Mouse (Mus musculus) testis, postnatal 14 days (tissue): Measurements from ENCODE around the gene Slc24a4.

Experiments used
- DNase-seq: peaks from one replicate; pipeline ENCODE4 v3.0.0; 2021; ENCODE audit warnings: low spot score

Slc24a4 gene

DNA sequence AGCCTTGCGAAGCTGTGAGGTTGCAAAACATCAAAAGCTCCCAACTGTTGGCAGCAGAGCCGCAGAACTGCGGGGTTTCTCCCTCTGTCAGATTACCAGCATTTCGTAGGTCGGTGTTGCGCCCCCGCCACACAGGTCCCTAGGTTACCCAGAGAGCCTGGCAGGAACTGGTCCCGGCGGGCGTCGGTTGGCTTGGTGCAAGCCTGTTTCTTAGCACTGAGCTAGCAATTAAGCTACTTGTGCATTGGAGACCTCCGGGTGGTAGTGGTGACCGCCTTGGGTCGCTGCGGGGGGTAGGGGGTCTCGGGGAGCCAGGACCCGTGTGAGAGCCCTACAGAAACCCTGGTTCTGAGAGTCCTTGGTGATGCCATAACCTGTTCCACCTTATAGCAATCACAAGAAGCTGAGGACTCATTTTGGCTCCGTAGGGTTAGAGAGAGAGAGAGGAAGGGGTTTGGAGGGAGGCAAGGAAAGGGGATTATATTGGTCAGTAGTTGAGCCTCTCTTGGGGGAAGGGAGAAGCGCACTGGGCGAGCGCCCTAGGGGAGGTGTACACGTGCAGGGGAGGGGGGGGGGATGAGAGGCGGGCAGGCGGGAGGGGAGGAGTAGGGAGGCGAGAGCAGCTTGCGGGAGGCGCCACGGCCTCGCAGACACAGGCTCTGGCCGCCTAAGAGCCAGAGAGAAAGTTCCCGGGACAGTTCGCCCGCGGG, at the start of gene Slc24a4:
TSS of gene Slc24a4 (plus strand) at position 653 of the 710 bp plus-strand sequence.
- DNase-seq, result peak; percentile 23

DNA sequence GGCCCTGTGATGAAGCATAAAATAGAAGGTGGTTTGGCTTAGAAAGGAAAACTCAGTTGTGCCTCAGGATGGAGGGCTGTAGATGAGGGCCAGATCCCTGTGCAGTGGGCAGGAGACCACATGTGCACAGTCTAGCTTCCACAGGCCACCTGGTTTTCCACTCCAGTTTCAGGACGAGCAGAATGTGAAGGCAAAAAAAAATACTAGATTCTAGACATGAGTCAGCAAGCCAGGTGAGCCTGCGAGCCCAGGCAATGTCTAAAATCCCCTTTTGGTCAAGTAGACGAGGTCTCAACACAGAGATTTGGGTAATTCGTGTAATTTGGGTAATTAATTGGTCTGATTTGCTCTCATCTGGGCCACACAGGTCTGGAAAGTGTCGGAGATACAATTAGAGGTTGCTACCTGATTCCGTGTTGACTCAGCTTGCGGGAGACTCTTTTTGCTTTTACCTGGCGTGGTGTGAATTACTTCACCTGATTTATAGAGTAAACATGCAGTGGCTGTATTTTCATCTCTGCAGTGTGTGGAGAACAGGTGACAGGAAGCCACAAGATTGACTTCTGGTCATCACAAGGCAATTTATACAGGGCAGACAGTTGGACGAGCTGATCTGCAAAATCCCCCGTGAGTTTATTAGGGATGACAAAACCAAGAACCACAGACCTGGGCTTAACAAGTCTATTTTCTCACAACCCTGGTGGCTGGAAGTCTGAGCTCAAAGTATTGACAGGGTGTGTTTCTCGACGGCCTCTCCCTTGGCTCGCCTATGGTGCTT, 45.7 kb upstream of the Slc24a4 start:
- no peak for DNase-seq

DNA sequence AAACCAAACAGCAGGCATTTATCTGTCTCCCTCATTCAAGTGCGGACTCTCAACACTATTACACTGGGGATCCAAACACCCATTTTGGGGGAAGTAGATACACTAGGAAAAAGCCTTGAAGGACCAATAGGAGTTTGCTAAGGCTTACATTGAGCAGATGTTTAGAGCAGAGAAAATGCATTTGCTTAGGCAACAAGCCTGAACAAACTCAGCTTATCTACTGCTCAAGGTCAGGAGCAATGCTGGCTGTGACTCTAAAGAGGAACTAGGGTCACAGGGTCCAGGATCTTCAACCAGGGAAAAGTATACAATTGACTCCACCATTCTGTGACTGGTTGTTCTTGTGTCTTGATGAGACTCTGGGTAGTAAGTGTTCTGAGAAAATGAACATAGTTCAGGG, 38.0 kb upstream of the Slc24a4 start:
- no peak for DNase-seq

DNA sequence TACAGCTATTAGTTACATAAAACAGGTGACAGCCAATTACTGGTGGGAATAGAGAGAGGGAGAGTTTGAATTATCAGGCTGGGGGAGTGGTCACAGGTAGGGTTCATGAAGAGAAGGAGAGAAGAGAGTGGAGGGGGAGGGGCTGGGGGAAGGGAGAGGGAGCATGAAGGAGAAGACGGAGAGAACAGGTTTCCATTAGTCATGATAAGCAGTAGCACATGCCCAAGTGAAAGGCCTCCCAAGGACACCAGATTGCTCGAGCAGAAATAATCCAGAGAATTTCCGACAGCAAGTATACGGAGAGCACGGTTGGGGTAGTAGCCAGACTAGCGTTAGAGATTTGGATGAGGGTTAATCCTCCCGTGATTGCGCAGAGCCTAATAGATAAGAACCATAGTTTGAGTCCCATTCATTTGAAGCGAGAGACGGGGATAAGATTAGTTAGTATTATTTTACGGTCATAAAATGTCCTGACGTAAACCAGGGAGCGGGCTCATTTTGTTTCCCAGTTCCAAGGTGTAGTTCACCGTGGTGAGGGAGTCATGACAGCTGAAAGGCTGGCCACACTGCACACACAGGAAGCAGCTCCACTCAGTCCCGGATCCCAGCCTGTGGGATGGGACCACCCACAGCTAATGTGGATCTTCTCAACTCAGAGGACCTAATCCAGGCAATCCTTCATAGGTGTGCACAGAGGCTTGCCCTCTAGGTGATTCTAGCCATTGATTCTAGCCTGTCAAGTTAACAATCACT, 36.0 kb upstream of the Slc24a4 start:
- no peak for DNase-seq

DNA sequence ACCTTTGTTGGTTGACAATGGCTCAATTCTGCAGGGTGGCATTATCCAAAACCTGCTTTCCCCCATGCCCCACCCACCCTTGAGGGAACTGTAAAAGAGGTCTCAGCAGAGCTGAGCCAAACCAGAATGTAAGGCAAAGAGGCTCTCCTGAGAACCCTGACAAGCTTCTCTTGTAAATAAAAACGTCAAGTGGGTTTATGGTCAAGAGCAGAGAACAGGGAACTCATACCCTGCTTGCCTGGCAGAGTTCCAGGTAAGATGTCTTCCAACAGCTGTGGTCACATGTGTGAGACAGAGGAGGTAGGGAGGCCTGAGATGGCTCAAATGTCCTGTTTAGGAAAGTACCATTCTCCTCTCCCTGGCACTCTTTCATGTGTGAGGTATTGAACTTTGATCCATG, 22.5 kb upstream of the Slc24a4 start:
- no peak for DNase-seq

DNA sequence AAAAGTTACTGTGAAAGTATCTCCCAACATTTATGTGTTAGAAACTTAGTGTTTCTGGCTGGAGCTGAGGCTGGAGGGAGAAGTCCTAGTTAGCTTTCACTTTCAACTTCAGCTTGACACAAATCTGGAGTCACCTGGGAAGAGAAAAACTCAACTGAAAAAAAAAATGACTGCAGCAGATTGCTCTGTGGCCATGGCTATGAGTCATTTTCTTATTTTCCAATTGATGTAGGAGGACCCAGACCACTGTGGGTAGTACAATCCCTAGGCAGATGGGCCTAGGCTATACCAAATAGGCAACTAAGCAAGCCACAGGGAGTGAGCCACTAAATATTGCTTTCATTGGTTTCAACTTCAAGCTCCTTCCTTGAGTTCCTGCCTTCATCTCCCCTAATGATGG, 19.7 kb upstream of the Slc24a4 start:
- DNase-seq, result no peak

DNA sequence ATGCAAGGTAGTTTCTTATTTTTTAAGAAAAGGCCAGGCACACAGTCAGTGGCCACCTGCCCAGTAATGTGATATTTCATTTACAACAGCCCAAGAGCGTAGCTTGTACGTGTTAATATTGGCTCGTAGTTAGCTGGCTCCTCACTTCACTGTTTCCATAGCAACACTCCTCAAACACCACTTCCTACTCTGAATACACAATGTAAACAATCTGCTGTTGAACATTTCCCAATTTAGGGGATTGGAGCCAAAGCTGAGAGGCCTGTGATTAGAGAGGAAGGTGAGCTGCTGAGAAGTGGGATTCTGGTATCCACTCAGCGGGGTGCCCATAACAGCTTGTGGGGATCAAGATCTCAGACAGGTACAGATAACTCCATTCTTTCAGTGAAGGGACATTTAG, 16.0 kb upstream of the Slc24a4 start:
- no peak for DNase-seq

DNA sequence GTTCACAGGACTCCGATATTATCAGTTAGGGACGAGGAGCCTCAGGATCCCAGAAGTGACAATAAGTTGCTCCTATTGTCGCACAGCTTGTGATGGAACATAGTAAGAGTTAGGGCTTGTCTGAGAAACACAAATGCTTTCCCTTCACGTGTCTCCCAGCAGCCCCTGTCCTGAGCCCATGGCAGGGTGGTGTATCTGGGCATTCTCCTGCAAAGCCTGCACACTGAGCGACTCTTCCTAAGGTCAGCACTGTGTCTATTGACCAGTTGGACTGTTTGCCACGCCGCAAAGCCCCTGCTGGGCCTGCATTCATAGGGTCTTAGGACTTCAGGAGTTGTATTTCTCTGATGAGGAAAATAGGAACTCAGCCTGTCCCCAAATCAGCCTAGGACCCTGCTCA, 15.6 kb upstream of the Slc24a4 start:
- no peak for DNase-seq

DNA sequence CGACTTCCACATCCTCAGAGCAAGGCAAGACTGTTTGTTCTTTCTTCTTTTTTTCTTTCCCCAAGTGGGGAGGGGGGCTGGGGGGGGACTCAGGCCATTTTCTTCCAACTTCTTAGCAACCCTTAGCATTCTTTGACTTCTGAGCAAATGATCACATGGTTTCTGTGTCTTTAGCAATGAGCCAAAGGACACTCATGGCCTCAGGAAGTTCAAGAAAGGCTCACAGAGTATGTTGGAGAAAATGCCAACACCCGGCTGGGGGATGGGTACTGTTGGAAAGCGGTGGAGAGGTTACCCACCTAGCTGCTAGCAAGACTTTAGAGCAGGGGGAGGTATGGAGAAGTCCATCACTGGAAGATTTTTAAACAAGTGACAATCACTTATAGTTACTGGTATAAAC, 15.1 kb upstream of the Slc24a4 start:
- no peak for DNase-seq

DNA sequence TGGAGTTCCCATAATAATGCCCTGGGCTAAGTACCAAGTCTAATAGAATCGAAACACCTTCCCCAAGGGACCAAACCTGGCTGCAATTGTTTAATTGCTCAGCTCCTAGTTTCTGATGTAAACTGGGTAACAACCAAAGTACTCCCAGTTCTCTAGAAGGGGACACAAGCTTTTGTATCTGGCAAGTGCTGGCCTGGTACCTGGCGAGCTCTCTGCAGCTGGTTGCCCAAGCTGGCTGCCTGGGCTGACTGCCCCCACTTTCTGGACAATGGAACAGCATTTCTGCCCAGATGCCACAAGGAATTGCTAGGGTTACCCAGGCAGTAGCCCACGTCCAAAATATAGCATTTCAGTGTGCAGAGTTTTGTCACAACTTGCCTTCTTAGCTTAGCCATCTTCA, 12.0 kb upstream of the Slc24a4 start:
- no peak for DNase-seq

DNA sequence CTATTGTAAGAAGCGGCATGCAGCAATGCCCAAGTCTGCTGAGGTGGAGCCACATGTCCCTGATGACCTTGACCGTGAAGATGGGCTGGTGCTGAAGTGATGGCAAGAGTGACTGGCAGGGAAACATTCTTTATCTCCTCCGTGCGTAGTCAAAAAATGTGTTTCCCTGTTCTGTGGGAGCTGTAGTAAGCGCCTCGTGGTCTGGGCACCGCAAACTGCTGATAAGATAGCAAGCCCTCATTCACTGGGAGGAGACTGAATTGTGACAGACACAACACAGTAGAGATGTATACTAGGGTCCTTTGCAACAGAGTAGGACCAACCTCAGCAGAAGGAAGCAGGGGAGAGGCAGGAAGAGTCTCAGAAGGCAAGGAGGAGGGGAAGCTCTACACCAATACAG, 10.5 kb upstream of the Slc24a4 start:
- no peak for DNase-seq

DNA sequence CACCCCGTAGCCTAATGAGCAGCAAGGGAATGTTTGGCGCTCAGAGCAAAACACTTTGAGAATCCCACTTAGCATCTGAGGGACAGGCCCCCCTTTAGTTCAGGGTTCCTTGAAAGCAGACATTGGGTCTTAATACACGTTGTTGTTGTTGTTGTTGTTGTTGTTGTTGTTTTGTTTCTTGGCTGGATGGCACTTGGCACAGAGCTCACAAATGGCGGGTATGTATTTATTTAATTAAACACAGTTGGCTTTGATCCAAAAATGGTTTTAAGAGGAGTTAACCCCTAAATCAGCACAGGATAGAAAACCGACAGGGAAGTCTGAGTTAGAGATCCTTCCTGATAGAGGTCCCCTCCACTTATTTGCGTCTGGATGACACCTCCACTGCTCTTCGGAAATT, 932 bp upstream of the Slc24a4 start:
- no peak for DNase-seq

DNA sequence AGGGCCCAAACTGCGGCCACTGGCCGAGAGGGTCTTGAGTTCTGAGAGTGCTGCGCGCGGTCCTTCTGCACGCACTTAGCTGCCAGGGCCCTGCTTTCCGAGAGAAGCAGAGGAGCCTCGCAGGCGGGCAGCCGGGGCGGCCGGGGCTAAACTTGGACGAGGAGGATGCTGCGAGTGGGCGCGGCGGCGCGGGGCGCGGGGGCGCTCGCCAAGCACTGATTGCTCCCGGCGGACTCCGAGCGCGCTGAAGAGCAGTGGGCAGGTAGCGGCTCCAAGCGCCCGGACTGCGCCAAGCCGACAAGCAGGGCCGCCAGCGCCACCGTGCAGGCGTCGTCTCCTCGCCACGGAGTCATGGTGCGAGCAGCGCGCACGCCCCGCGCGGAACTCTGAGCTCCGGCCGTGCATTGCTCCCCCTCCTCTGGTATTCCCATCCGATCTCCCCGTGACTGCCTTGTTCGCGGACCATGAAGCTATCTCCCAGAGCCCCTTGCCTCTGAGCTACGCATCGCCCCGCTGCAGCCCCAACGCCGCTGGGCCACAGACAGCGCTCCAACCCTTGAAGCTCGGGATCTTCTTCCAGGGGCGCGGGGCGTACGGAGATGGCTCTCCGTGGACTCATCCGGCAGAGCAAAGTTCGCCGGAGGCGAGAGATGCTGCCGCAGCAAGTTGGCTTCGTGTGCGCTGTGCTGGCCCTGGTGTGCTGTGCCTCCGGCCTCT, 416 bp downstream of the Slc24a4 start:
- DNase-seq, result peak; percentile 23

DNA sequence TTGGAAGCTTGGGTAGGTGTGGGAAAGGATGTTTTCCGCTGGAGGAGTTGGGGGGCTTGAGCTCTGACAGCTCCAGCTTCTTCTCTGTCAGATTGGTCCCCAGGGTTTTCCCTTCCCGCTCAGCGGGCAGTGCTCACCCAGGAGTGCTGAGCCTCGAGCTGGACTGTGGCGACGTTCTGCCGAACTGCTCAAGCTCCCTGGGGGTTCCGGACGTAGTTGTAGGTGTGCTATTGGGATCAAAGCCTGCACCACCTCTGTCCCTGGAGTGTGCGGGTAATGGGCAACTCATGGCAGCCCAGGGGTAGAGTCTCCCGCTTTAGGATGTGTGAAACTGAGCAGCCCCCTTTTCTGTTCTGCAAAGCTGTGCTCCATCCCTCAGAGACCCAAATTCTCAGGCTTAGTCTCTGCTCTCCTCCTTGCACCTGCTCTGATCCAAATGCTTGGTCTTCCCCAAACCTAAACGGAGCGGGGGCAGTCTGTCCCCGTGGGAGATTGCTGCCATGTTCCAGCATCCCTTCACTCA, 1.0 kb downstream of the Slc24a4 start:
- no peak for DNase-seq

DNA sequence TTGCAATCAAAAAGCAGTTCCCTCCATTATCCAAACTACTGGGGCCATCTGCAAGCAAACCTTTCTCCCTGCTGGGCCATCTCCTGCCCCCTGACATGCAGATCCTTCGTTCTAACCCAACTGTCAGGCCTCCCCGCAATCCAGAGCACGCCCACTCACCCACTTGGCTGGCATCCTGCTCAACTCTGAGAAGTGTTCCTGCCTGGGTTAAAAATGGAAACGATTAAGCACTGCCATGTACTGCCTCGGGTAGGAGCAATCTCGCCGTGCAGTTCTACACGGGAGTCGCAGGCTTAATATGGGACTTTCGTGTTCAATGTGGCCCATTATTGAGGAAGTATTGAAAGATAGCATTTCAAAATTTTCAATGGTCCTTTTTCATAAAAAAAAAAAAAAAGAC, 11.2 kb downstream of the Slc24a4 start:
- DNase-seq, result no peak

DNA sequence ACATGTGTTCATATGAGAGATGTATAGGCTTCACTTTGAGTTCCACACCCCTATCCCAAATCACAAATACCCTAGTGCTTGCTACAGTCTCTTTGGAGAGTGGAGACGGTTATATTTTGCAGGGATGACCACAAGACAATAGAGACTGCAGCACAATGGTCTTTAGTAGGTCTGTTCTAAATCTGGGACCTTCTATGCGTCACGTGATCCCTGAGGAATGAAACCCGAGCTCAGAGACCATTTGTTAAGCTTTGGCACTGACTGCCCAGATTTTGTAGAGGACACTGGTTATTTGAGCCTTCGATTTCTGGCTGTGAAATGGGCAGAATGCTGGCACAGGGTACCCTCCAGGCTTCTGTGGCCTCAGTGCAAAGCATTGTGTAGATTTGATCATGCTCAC, 12.8 kb downstream of the Slc24a4 start:
- DNase-seq, result no peak

DNA sequence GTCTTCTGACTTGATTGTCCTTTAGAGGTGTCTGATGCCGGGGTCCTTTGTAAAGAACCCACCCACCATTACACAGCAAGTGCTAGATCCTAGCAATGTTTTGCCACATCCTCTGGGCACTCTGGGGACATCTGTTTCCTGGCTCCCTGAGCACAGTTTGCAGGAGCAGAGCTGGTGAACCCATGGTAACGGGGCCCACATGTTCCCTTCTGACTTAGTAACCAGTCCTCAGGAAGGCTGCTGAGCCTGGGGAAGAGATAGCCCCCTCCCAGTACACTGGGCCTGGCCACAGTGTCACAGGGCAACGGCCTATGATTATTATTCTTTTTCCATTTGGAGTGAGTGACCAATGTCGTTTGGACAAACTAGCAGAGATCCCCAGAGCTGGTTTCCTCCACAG, 19.1 kb downstream of the Slc24a4 start:
- DNase-seq, result no peak

DNA sequence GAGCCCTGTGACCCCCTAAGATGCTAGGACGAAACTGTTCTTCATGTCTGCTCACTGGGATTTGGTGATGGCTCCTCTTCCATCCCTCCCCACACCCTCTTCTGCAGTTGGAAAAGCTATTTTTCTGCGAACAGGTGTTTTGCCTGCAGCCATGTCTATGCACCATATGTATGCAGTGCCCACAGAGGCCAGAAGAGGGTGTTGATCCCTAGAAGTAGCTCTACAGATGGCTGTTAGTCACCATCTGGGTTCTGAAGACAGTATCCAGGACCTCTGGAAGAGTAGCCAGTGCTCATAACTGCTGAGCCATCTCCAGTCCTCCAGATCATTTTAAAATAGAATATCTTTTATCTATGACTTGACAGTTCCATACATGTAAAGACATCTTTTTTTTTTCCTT, 20.2 kb downstream of the Slc24a4 start:
- no peak for DNase-seq

DNA sequence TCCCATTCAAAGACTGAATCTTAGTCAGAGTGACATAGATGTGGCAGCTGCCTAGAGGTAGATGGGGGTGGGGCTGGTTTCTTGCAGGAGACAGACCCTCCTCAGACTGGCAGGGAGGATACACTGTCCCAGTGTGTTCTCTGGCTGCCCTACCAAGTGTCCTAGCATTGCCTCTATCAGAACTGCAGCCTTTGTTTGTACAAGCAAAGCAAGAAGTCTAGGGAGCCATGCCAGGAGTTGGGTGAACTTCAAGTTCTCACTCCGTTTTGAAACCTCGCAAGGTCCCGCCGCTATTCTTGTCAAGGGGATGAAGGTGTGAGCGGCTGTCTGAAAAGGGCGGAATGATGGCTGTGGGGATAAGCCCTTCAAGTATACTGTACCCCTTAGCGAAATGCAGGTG, 22.7 kb downstream of the Slc24a4 start:
- peak; percentile 10 for DNase-seq

DNA sequence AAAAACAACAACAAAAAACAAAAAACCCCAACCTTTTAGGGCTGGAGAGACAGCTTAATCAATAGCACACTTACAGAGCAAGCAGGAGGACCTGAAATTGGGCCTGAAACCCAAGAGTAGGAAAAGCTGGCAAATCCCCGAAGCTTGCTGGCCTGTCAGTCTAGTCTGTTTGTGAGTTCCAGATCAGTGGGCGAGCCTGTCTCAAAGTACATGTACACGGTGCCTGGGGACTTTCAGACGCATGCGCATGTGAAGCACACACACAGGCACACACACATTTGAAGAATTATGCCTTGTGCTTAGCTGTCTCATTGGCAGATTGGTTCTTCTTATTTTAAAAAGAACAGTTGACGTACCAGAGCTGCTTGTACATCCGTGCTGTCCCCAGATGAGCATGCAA, 25.3 kb downstream of the Slc24a4 start:
- no peak for DNase-seq

DNA sequence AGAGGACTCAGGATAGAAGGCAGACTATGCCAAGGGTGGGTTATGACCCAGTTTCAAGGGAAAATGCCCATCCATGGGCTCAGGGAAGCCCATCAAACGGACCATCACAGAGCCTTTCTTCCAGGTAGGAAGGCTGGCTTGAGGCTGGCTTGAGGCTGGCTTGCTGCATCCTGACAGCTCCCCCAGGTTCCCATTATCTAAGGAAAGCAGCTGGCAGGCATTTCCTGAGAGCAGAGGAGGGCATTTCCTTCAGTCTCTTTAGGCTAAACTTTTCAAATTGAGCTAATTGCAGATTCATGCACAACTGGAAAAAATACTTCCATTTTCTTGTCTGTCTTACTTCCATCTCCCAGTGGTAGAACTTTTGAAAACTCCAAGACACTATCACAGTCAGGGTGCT, 26.3 kb downstream of the Slc24a4 start:
- DNase-seq, result no peak

DNA sequence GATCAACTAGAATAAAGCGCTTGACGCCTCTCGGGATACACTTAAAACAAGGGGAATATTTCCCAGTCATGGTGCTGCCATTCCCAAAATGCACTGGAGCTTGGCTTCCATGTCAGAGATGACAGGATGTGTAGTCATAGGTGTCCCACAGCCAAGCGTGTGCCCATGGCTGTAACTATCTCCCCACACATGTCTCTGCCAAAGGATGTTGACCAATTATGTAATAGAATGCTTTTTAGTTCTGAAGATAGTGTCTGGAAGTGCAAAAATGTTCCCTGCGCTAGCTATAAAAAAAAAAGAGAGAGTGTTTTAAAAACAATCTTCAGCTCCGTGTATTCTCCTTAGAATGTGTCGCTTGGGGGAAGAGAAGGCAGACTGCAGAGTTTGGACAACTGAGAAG, 36.1 kb downstream of the Slc24a4 start:
- no peak for DNase-seq
